Mouse (Mus musculus): Measurements from ENCODE around the gene Apol10a.
"Not testable (repeated sequence)": the region's sequence is repeated elsewhere in the genome, so short reads cannot be mapped to it uniquely, and the experiment has no call there.

Apol10a gene

DNA sequence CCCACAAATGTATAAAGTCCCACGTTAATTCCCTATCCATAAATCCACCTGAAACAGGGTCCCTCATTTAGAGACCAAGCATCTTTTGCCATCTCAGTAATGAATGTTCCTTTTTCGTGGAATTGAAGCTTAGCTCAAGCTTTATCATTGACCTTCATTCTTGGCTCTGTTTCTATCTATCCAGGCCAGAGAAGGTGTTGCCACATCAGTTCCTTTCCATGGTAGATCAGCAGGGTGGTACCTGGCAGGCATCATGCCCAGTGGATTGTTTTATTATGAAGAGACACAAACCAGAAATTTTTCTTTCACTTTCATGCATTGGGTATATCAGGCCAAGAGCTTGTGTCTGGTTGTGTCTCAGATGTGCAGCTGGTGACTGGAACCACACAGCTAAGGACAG is at the start of gene Apol10a:
TSS of gene Apol10a (plus strand) at position 355 of the 400 bp plus-strand sequence.
- DNase-seq (ENCODE audit: low read depth, low spot score) = not testable (repeated sequence)

- DNase-seq (ENCODE audit: low read depth, low spot score) = not testable (repeated sequence)
These were observed 48.0 kb upstream of the Apol10a start for GRCm38 (mm10) chr15:77428690-77429448.

DNA sequence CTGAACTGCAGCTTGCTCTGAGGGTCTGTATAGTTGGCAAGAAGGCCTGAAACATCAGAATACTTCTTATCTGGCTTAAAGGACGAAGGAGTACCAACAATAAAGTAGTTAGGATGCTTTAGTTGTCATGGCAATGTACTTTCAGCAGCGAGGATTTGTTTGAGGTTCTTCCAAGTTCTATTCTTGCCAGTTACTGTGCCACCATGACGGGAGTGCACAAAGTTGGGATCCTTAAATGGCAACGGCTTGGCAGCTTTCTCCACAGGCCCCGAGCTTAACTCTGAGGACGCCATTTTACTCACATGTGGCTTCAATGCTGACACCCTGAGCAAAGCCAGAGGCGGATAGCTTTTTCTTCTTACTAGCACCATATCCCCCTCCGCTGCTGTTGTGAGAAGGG is 32.1 kb upstream of the Apol10a start:
- DNase-seq (ENCODE audit: low read depth, low spot score) = not testable (repeated sequence)

DNA sequence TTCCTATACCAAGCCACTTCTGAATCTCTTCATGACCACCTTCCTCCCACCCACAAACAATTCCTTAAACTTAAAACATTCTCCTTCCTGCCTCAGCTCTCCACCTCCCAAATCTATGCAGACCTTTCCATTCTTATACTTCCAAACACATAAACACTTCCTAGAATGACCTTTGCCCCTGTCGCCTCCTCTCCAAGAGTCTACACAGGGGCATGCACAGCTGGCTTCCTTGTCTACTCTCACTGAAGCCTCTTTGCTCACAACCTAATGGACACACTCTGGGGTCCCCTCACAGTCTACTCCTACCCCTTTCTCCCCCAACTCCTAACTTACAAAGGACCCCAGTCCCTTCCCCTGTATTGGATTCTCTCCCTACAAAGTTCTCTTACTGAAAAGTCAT is 31.2 kb upstream of the Apol10a start:
- not testable (repeated sequence) for DNase-seq (ENCODE audit: low read depth, low spot score)

DNA sequence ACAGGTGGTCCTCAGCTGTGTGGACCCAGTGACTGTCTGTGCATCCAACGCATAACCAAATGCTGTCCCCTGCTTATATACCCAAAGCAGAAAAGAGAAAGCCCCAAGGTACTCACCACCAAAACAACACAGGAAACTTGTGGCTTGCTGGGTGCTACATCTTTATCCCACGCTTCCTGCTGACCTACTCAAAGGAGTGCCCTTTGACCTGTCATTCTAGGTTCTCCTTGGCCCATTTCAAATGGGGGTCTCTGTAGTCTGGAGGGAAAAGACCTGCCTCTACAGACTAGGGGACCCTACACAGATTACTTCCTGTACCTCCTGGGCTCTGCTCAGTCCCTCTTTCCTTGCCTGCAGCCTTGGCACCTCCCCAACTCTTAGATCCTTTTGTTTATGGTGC is 29.5 kb upstream of the Apol10a start, which contains the start of gene Apol7b:
TSS of gene Apol7b (minus strand) at position 101 of the 400 bp plus-strand sequence.
- not testable (repeated sequence) for DNase-seq (ENCODE audit: low read depth, low spot score)

GRCm38 (mm10) chr15:77449927-77450326 is 26.9 kb upstream of the Apol10a start:
- not testable (repeated sequence) for DNase-seq (ENCODE audit: low read depth, low spot score)

DNA sequence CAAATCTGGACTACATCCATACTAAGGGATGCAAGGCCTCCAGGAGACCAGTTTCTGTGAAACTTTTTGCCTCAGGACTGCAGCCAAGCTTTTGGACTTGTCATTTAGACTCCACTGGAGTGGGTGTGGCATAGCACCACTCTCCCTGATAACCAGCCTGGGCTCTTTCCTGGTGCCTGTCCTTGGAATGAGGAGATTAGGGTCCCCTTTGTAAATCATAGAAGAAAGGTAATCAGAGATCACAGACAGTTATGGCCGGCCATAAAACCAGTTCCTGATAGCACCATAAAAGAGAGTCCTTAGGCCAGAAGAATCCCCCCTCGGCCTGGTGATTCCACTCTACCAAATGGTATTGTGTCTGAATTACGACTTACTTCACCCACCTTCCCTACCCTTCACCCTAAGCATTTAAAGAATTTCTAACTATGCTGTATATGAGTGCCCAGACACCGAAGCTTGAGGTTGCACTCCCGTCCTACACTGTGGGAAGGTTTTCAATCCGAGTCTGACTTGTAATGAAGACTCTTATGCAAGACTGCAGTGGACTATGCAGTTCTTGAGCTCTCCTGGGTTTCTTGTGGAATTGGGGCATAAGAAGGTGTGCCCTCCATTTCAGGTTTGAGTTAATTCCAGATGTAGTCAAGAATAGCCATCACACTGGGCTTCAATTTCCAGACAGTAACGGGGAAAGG is 2.0 kb upstream of the Apol10a start:
- not testable (repeated sequence) for DNase-seq (ENCODE audit: low read depth, low spot score)

DNA sequence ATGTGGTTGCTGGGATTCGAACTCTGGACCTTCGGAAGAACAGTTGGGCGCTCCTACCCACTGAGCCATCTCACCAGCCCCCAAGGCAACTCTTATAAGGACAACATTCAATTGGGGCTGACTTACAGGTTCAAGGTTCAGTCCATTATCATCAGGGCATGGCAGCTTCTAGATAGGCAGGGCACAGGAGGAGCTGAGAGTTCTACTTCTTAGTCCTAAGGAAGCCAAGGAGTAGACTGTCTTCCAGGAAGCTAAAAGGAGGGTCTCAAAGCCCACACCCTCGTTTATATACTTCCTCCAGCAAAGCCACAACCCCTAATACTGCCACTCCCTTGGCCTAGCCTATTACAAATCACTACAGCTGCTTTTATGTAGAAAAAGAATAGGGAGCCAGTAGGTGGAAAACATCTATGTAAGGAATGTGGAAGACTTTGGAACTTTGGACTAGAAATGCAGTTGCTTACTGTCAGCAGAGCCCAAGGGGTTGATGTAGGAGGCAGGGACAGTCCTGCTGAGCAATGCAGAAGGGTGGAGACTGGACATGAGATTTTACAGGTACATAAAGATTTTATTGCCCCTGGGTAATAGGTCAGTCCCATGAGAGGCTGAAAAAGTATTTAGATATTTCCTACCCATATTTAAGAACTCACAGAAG is 5.4 kb downstream of the Apol10a start:
- no peak for DNase-seq (ENCODE audit: low read depth, low spot score)

DNA sequence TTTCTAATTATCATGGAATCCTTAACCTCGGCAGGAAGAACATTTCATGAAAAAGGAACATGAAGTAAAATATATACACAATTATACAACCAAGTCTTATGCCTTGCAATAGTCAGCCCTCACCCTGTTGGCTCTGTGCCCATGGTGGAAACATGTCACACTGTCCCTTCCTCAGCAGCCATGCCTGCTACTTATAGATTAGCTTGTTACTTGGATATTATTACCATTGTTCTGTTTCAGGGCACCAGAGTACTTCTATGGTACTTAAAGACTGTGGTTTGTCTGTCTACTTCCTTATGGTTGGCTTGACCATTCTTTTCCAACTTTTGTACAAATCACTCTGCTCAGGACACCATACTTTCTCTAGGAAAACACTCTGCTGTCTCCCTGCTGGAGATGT is 16.3 kb downstream of the Apol10a start:
- DNase-seq (ENCODE audit: low read depth, low spot score) = not testable (repeated sequence)

DNA sequence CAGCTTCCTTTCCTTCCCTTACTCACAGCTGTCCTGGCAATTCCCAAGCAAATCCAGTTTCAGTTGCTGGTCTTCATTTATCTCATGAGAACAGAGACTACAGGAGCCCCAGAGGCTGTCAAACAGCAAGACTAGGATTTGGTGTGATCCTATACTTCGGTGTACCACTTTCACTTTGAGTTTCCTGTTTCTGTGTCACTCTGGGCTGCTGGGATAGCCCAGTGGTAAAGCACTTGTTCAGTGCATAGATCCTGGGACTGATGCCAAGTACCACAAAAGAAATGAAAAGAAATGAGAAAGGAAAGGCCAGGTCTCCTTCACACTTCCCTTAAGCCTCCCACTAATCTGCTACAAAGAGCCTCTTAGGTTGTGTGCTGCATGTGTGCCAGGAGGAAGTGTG is 17.8 kb downstream of the Apol10a start:
- not testable (repeated sequence) for DNase-seq (ENCODE audit: low read depth, low spot score)

- not testable (repeated sequence) for DNase-seq (ENCODE audit: low read depth, low spot score)
These were observed 31.1 kb downstream of the Apol10a start, which contains the start of gene Apol11a for GRCm38 (mm10) chr15:77507966-77508365. Gene Apol11a, plus strand, starts transcription at chr15:77508271.

DNA sequence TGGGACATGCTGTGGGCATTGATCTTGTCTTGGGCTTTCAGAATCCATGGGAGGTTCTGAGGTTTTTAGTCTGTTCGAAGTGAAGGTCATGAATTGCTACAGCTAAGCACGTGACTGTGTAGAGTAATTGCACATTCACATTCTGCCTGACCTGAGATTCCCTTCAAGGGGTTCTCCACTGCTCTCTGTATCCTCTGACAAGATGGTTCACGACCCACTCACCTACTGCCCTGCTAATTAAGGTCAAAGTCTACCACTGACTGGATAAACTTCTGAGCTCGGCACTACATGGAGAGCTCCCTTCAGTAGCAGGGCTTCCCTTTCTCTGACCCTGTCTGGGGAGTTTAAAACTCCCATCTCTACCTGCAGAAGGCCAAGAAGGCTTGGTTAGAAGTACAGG is 43.7 kb downstream of the Apol10a start:
- DNase-seq (ENCODE audit: low read depth, low spot score) = not testable (repeated sequence)

DNA sequence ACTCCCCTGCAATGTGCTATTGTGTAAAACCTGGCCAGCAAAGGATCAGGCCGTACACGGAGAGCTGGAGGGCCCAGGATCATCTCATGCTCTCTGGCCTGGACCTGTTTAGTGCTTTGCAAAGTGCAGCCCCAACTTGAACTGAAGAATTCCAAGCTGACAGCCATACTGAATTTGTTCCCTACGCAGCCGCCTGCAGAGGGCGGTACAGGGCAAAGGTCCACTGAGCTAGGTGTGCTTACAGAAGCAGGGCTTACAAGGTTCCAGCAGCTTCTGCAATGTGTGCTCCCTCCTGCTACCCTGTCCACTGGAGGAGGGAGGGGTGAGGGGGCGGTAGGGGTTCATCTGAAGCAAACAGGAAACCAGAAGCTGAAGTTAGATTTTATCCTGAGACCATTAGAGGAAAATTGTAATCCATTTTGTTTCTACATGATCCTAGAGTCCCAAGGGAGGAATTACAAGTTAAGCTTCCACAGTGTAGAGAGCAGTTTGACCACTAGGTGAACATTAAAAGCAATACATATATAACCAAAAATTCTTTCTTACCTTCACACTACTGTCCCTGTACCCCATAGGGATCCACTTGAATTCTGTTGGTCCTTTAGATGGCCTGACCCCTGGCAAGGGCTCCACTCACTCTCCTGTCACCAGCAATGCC is 46.5 kb downstream of the Apol10a start:
- DNase-seq (ENCODE audit: low read depth, low spot score) = not testable (repeated sequence)

DNA sequence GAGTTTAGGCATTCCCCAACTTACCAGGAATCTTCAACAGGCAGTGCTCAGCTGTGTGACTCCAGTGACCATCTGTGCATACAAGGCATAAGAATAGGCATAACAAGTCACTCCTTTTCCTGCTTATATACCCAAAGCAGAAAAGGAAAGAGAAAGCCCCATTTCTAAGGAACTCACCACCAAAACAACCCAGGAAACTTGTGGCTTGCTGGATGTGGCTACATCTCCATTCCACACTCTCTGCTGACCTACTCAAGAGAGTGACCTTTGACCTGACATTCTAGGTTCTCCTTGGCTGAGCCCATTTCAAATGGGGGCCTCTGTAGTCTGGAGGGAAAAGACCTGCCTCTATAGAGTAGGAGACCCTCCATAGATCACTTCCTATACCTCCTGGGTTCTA is 56.4 kb downstream of the Apol10a start, which contains the start of gene Apol7c:
TSS of gene Apol7c (minus strand) at position 101 of the 400 bp plus-strand sequence.
- DNase-seq (ENCODE audit: low read depth, low spot score) = no peak

DNA sequence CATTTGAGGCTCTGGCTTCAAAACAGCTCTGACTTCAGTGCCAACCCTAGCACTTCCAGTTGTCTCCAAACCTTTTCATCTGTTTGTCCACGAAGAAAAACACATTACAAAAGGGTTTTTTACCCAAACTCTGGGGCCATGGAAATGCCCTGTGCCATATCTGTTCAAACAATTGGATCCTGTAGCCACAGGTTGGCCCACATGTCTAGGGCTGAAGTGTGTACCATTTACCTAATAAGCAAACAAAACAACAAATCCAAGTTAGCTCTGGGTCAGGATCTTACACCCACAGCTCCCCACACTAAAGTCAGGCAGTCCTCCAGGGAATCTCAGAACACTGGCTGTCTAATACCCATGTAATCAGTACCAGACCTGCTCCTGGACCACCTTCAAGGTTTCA is 62.4 kb downstream of the Apol10a start:
- not testable (repeated sequence) for DNase-seq (ENCODE audit: low read depth, low spot score)
